In genomic region chr9:96851634-96852033, GRCm38 (mm10) we compare ENCODE assay signal across 16 mouse cellular contexts. TPM values are rescaled to one million over a fixed set of nuclear protein-coding genes. Genes with fewer than 3 reads are reported as not detected.
A peak's percentile ranks its signal among the peaks of the same experiment; 100 is the strongest.
DNase-seq lines count a peak whose midpoint lies in the region.
"Had no signal": no experiment of that assay in that cellular context is flagged by ENCODE, and none has a peak within 500 bp of the region (broad histone marks: within the 10 kb centered on the region; RNA-seq: fewer than 3 reads in every experiment).

No protein-coding gene starts in this region.

- H3K27ac ChIP-seq in limb, embryonic 10.5 days: peak overlapping the region; percentile 30; the same call in 1 of the 2 replicates
- H3K27ac ChIP-seq: macrophage had no signal

- H3K9me3 ChIP-seq in limb, embryonic 10.5 days (replicated peaks): no peaks in the 10 kb centered on the region
- H3K9me3 ChIP-seq: heart, embryonic 12.5 days had no signal

- intact Hi-C loops in left cerebral cortex, postnatal 4 days (cut with DNase I): no loop called here

- no peaks in the 10 kb centered on the region for H3K36me3 ChIP-seq in limb, embryonic 10.5 days

- H3K27me3 ChIP-seq in limb, embryonic 10.5 days (ENCODE audit: low read depth, poor library complexity, severe bottlenecking): no peaks in the 10 kb centered on the region
- H3K27me3 ChIP-seq: heart, embryonic 12.5 days had no signal

- WGBS in limb, embryonic 10.5 days: 81% methylated on average over 7 of the region's 7 CpGs

- DNase-seq in left cerebral cortex, adult 18-20 months (ENCODE audit: low spot score in 2 of 2): peak; percentile 59 to 76
- no peak for DNase-seq in left cerebral cortex, postnatal 4 days
- peak; percentile 81 for DNase-seq in right cerebral cortex, adult 18-20 months
- DNase-seq in right cerebral cortex, postnatal 4 days: no peak
- DNase-seq in limb, embryonic 10.5 days (ENCODE audit: low spot score): no peak
- peak; percentile 78 for DNase-seq in telencephalon, adult 2 months (ENCODE audit: low read depth, low spot score)
- DNase-seq in testis, postnatal 14 days (ENCODE audit: low spot score): no peak
- DNase-seq: adrenal gland, adult 8-10 months; cerebellum, adult 9-11 months; gastrocnemius, postnatal 14 days; layer of hippocampus, postnatal 36 days; liver; midbrain, embryonic 14.5 days; thymus, postnatal 25 days had no signal

- no peak overlapping the region for H3K4me3 ChIP-seq in limb, embryonic 10.5 days
- H3K4me3 ChIP-seq: heart, embryonic 12.5 days had no signal

- no peaks in the 10 kb centered on the region for H3K4me1 ChIP-seq in limb, embryonic 10.5 days
- H3K4me1 ChIP-seq: heart, embryonic 12.5 days had no signal

RNA-seq across cellular contexts. Expression of gene Pxylp1, which starts 40.8 kb away (rescaled TPM):
- total RNA-seq in left cerebral cortex, adult 18-20 months (2021): 10 to 100 TPM; 19.4 to 21.3 TPM
- 10 to 100 TPM; 19.1 to 20.7 TPM for total RNA-seq in left cerebral cortex, postnatal 4 days (2021)
- 11.4 and 15.3 TPM in 2 replicates for polyA plus RNA-seq in limb, embryonic 10.5 days (2016; fragmentation: Nextera tagmentation; extraction: Ambion mirVana)

Comparison
In these comparisons a context has a peak if more than half of its experiments do, and no peak if none do; other contexts are left out.
1. DNase-seq: peak in left cerebral cortex, adult 18-20 months (2 of 2), right cerebral cortex, adult 18-20 months (single experiment) and telencephalon, adult 2 months (single experiment); none in left cerebral cortex, postnatal 4 days (single experiment), right cerebral cortex, postnatal 4 days (single experiment), limb, embryonic 10.5 days (single experiment) and testis, postnatal 14 days (single experiment).